Comparison of ENCODE assay signal across 25 mouse cellular contexts in genomic region chr8:88948328-88948727, GRCm38 (mm10).
A peak's percentile ranks its signal among the peaks of the same experiment; 100 is the strongest.
DNase-seq lines count a peak whose midpoint lies in the region; ATAC-seq and TF ChIP-seq lines count a peak whose summit lies in the region.
"Had no signal": no experiment of that assay in that cellular context is flagged by ENCODE, and none has a peak within 500 bp of the region (broad histone marks: within the 10 kb centered on the region; RNA-seq: fewer than 3 reads in every experiment).

No protein-coding gene starts in this region.

- H3K9ac ChIP-seq in midbrain, embryonic 13.5 days (replicated peaks) = no peak overlapping the region
- H3K9ac ChIP-seq in intestine, postnatal 0 days (ENCODE audit: low read depth, low read length) = no peak overlapping the region
- H3K9ac ChIP-seq: heart, embryonic 12.5 days; heart, embryonic 15.5 days; hindbrain, embryonic 13.5 days had no signal

- H3K27ac ChIP-seq in midbrain, embryonic 10.5 days (replicated peaks) = peak overlapping the region; percentile 39
- H3K27ac ChIP-seq in midbrain, embryonic 13.5 days = no peak overlapping the region
- no peak overlapping the region for H3K27ac ChIP-seq in intestine, postnatal 0 days (ENCODE audit: low read depth, low read length)
- H3K27ac ChIP-seq: heart, embryonic 15.5 days; hindbrain, embryonic 13.5 days; hindbrain, postnatal 0 days had no signal

- no peak overlapping the region for H3K4me3 ChIP-seq in midbrain, embryonic 10.5 days
- no peak overlapping the region for H3K4me3 ChIP-seq in midbrain, embryonic 13.5 days (replicated peaks)
- H3K4me3 ChIP-seq in intestine, postnatal 0 days (ENCODE audit: low read depth, low read length) = no peak overlapping the region
- H3K4me3 ChIP-seq: heart, embryonic 12.5 days; heart, embryonic 15.5 days; hindbrain, embryonic 10.5 days; hindbrain, embryonic 13.5 days had no signal

- 80% methylated on average over 6 of the region's 6 CpGs for WGBS in midbrain, embryonic 10.5 days
- 76% methylated on average over 6 of the region's 6 CpGs for WGBS in midbrain, embryonic 13.5 days
- WGBS in intestine, postnatal 0 days = 50% methylated on average over 6 of the region's 6 CpGs

- peaks cover 14% of the 10 kb centered on the region; the same call in 1 of the 2 replicates for H3K4me1 ChIP-seq in midbrain, embryonic 10.5 days
- no peaks in the 10 kb centered on the region for H3K4me1 ChIP-seq in midbrain, embryonic 13.5 days (replicated peaks)
- H3K4me1 ChIP-seq in intestine, postnatal 0 days (replicated peaks; ENCODE audit: control insufficient read depth, insufficient read depth, low read length) = no peaks in the 10 kb centered on the region
- H3K4me1 ChIP-seq: heart, embryonic 15.5 days; hindbrain, embryonic 10.5 days had no signal

- no peak for DNase-seq in midbrain, embryonic 10.5 days (ENCODE audit: low spot score)
- DNase-seq in brain, adult 2 months (ENCODE audit: low read depth, low spot score) = peak; percentile 5
- DNase-seq in yolk sac, embryonic 10.5 days (ENCODE audit: low spot score) = peak; percentile 33
- no peak for DNase-seq in left cerebral cortex, adult 18-20 months (ENCODE audit: low spot score in 2 of 2)
- DNase-seq in cerebellum, postnatal 10 days = no peak
- DNase-seq: adrenal gland, postnatal 10 days; adrenal gland, postnatal 36 days; B cell, adult 2 months; cerebellum, adult 11 months; cerebellum, adult 2 months; cerebellum, adult 9-11 months; cerebellum, postnatal 36 days; heart, postnatal 36 days had no signal

- H3K4me2 ChIP-seq in midbrain, embryonic 13.5 days (replicated peaks) = no peak overlapping the region
- H3K4me2 ChIP-seq in intestine, postnatal 0 days (replicated peaks; ENCODE audit: low read depth) = no peak overlapping the region
- H3K4me2 ChIP-seq: heart, embryonic 12.5 days; heart, embryonic 15.5 days; hindbrain, embryonic 13.5 days had no signal

- no peak for ATAC-seq in midbrain, embryonic 13.5 days
- ATAC-seq in intestine, postnatal 0 days = peak; percentile 69
- no peak for ATAC-seq in inflammation-experienced regulatory T-cells, adult 6 months
- ATAC-seq: forebrain, embryonic 14.5 days; hindbrain, postnatal 0 days; Patski had no signal

- TF ChIP-seq CTCF in intestine, postnatal 0 days (IDR thresholded peaks at IDR 0.05; ENCODE audit: low read depth) = no peak

- H3K27me3 ChIP-seq in midbrain, embryonic 10.5 days (ENCODE audit: low read depth, poor library complexity, severe bottlenecking) = no peaks in the 10 kb centered on the region
- H3K27me3 ChIP-seq in midbrain, embryonic 13.5 days = no peaks in the 10 kb centered on the region
- no peaks in the 10 kb centered on the region for H3K27me3 ChIP-seq in intestine, postnatal 0 days (replicated peaks; ENCODE audit: control insufficient read depth, insufficient read depth, low read length)
- H3K27me3 ChIP-seq: CH12.LX; heart, embryonic 12.5 days; heart, embryonic 15.5 days; Patski had no signal

- H3K36me3 ChIP-seq in midbrain, embryonic 10.5 days = no peaks in the 10 kb centered on the region
- H3K36me3 ChIP-seq in midbrain, embryonic 13.5 days = no peaks in the 10 kb centered on the region
- no peaks in the 10 kb centered on the region for H3K36me3 ChIP-seq in intestine, postnatal 0 days (ENCODE audit: control insufficient read depth, insufficient read depth)
- H3K36me3 ChIP-seq: G1E; heart, embryonic 12.5 days; heart, embryonic 15.5 days; hindbrain, embryonic 10.5 days; hindbrain, embryonic 13.5 days had no signal

- peaks cover 8% of the 10 kb centered on the region; the same call in 1 of the 2 replicates for H3K9me3 ChIP-seq in midbrain, embryonic 10.5 days (replicated peaks)
- H3K9me3 ChIP-seq in midbrain, embryonic 13.5 days = 0 out of 2 replicates have a peak, but pooled peaks cover 2% of the 10 kb centered on the region
- no peaks in the 10 kb centered on the region for H3K9me3 ChIP-seq in intestine, postnatal 0 days (ENCODE audit: control insufficient read depth)
- H3K9me3 ChIP-seq: heart, embryonic 15.5 days had no signal

Comparison
In these comparisons a context has a peak if more than half of its experiments do, and no peak if none do; other contexts are left out.
1. DNase-seq: peak in brain, adult 2 months (single experiment) and yolk sac, embryonic 10.5 days (single experiment); none in midbrain, embryonic 10.5 days (single experiment), left cerebral cortex, adult 18-20 months (0 of 2) and cerebellum, postnatal 10 days (0 of 2).